In genomic region chr2:132516130-132517030, GRCm38 (mm10) we compare ENCODE assay signal across 7 mouse cellular contexts.
DNase-seq lines count a peak whose midpoint lies in the region; ATAC-seq and TF ChIP-seq lines count a peak whose summit lies in the region.

No protein-coding gene starts in this region.

- 32% methylated on average over 16 of the region's 16 CpGs for WGBS in embryonic facial prominence, embryonic 14.5 days
- 29% methylated on average over 16 of the region's 16 CpGs for WGBS in midbrain, embryonic 15.5 days
- 34% methylated on average over 16 of the region's 16 CpGs for WGBS in spleen, adult 2 months

- DNase-seq in MEL-GATA-1-ER (ENCODE audit: extremely low read depth, low read depth): peak; percentile 54
- peak; percentile 70 to 81 for DNase-seq in adrenal gland, postnatal 36 days
- DNase-seq in embryonic facial prominence, embryonic 14.5 days (ENCODE audit: low spot score): peak; percentile 86
- DNase-seq in left cerebral cortex, postnatal 14 days (ENCODE audit: low spot score in 2 of 2): peak; percentile 72 to 88
- peak; percentile 59 to 64 for DNase-seq in spleen, adult 2 months (ENCODE audit: low read depth in 1 of 2, low spot score in 2 of 2)

- intact Hi-C loops in left cerebral cortex, postnatal 14 days (cut with DNase I): loop anchor here (1.0 to 10.0 kb wide), 4 partner anchors 185 to 391 kb away; partner anchors contain the start of genes Chgb, Mcm8 and Trmt6

- peak; percentile 67 for ATAC-seq in embryonic facial prominence, embryonic 14.5 days (ENCODE audit: low read depth)
- ATAC-seq in hematopoietic stem cell, adult 5-6 weeks (replicated peaks in 1 of 2; ENCODE audit: insufficient read depth in 1 of 2, low FRiP score in 2 of 2, low TSS enrichment in 1 of 2, low read depth in 1 of 2, poor library complexity in 2 of 2, severe bottlenecking in 2 of 2): peak; percentile 43 to 63; a peak in 2 of 4 replicates
- ATAC-seq in midbrain, embryonic 15.5 days (replicated peaks): peak; percentile 84

- H3K27ac ChIP-seq in embryonic facial prominence, embryonic 14.5 days (replicated peaks; ENCODE audit: low read depth, low read length): no peak overlapping the region
- no peak overlapping the region for H3K27ac ChIP-seq in midbrain, embryonic 15.5 days
- H3K27ac ChIP-seq in spleen, adult 2 months (ENCODE audit: insufficient read depth, low read length): no peak overlapping the region

- H3K36me3 ChIP-seq in embryonic facial prominence, embryonic 14.5 days (ENCODE audit: control insufficient read depth, insufficient read depth, low read length): no peaks in the 10 kb centered on the region
- H3K36me3 ChIP-seq in midbrain, embryonic 15.5 days (replicated peaks): no peaks in the 10 kb centered on the region
- no peaks in the 10 kb centered on the region for H3K36me3 ChIP-seq in spleen, adult 2 months (ENCODE audit: control insufficient read depth, insufficient read depth, low read length)

- no peak overlapping the region for H3K4me3 ChIP-seq in embryonic facial prominence, embryonic 14.5 days (ENCODE audit: low read depth, low read length)
- no peak overlapping the region for H3K4me3 ChIP-seq in midbrain, embryonic 15.5 days
- H3K4me3 ChIP-seq in spleen, adult 2 months (ENCODE audit: extremely low read depth, insufficient read depth, insufficient read length): no peak overlapping the region

- peak; percentile 76; the same call in 1 of the 2 replicates for TF ChIP-seq CTCF in spleen, adult 2 months (IDR thresholded peaks at IDR 0.05; ENCODE audit: extremely low read depth, insufficient read depth, insufficient read length, insufficient replicate concordance)

- no peaks in the 10 kb centered on the region; the same call in 1 of the 2 replicates for H3K27me3 ChIP-seq in embryonic facial prominence, embryonic 14.5 days (replicated peaks; ENCODE audit: control insufficient read depth, insufficient read depth, low read length)
- no peaks in the 10 kb centered on the region for H3K27me3 ChIP-seq in midbrain, embryonic 15.5 days (replicated peaks)
- H3K27me3 ChIP-seq in spleen, adult 2 months (ENCODE audit: control insufficient read depth, insufficient read depth, low read length): no peaks in the 10 kb centered on the region

- H3K9me3 ChIP-seq in embryonic facial prominence, embryonic 14.5 days (ENCODE audit: control insufficient read depth, low read length): no peaks in the 10 kb centered on the region
- H3K9me3 ChIP-seq in midbrain, embryonic 15.5 days: no peaks in the 10 kb centered on the region

- no peak for TF ChIP-seq POLR2A in spleen, adult 2 months (IDR thresholded peaks at IDR 0.05; ENCODE audit: low read depth, low read length)

- H3K4me2 ChIP-seq in embryonic facial prominence, embryonic 14.5 days (ENCODE audit: low read depth, low read length): no peak overlapping the region
- H3K4me2 ChIP-seq in midbrain, embryonic 15.5 days: no peak overlapping the region

- no peaks in the 10 kb centered on the region for H3K4me1 ChIP-seq in embryonic facial prominence, embryonic 14.5 days (ENCODE audit: control insufficient read depth, insufficient read depth, low read length)
- H3K4me1 ChIP-seq in midbrain, embryonic 15.5 days: no peaks in the 10 kb centered on the region; the same call in 1 of the 2 replicates
- H3K4me1 ChIP-seq in spleen, adult 2 months (ENCODE audit: control insufficient read depth, insufficient read depth, insufficient read length): peaks cover 10% of the 10 kb centered on the region; the same call in 1 of the 2 replicates

- no peak overlapping the region for H3K9ac ChIP-seq in embryonic facial prominence, embryonic 14.5 days (ENCODE audit: low read depth, low read length)
- H3K9ac ChIP-seq in midbrain, embryonic 15.5 days: no peak overlapping the region
